Mouse (Mus musculus) embryonic fibroblast, embryonic 13.5 days (primary cell): ENCODE data around the gene Cavin1.

Experiments
- CTCF ChIP-seq: IDR thresholded peaks from 2 replicates; pipeline ENCODE4 v1.5.1; 2011; ENCODE audit warnings: mild to moderate bottlenecking, control low read depth, low read length, moderate library complexity, borderline replicate concordance; ENCODE audit not compliant: insufficient read depth
- POLR2A ChIP-seq: IDR thresholded peaks from 2 replicates; pipeline ENCODE4 v1.6.1; 2011; ENCODE audit warnings: low read depth, mild to moderate bottlenecking, control low read depth, low read length, moderate library complexity

DNA sequence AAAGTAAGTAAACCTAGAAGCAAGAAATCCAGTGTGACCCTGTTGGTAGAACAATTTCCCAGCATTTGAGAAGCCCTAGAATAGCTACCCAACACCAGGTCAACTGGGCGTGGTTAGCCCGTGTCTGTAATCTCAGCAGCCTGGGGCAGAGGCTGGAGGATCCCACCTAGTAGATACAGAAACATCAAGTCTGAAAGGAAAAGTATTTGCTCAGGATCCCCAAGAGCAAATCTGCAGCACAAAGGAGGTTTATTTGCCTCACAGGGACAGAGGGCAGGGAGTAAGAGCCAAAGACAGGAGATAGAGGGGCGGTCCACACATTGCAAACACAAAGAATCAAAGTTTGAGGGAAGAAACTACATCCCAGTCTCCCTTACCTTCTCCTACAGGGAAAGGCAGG lies 28.6 kb upstream of the Cavin1 start:
- TF ChIP-seq CTCF = no peak
- no peak for TF ChIP-seq POLR2A
